ENCODE assay signal across 19 mouse cellular contexts in genomic region chr2:9873757-9874156, GRCm38 (mm10). TPM values are rescaled to one million over a fixed set of nuclear protein-coding genes. Genes with fewer than 3 reads are reported as not detected.
DNase-seq lines count a peak whose midpoint lies in the region; ATAC-seq and TF ChIP-seq lines count a peak whose summit lies in the region.
"Had no signal": no experiment of that assay in that cellular context is flagged by ENCODE, and none has a peak within 500 bp of the region (broad histone marks: within the 10 kb centered on the region; RNA-seq: fewer than 3 reads in every experiment).

No protein-coding gene starts in this region.

- peak overlapping the region; percentile 59 for H3K9ac ChIP-seq in heart, embryonic 12.5 days
- H3K9ac ChIP-seq in hindbrain, embryonic 15.5 days: no peak overlapping the region
- H3K9ac ChIP-seq in midbrain, postnatal 0 days (replicated peaks; ENCODE audit: low read length, poor library complexity, severe bottlenecking): peak overlapping the region; percentile 63
- H3K9ac ChIP-seq: liver, postnatal 0 days; neural tube, embryonic 12.5 days had no signal

- no peak for DNase-seq in heart, adult 9 months (ENCODE audit: low spot score in 2 of 2)
- DNase-seq in retina, embryonic 14.5 days (ENCODE audit: low spot score): peak; percentile 5
- DNase-seq in retina, postnatal 1 day: no peak
- no peak for DNase-seq in midbrain, postnatal 0 days (ENCODE audit: low spot score)
- no peak for DNase-seq in left cerebral cortex, postnatal 10 days (ENCODE audit: extremely low spot score in 1 of 2, low spot score in 2 of 2)
- no peak for DNase-seq in right cerebral cortex, postnatal 10 days (ENCODE audit: low spot score in 2 of 2)
- DNase-seq: B cell, adult 2 months; cerebellum, adult 8-10 months; kidney, postnatal 4 days; liver, postnatal 0 days; thymus, adult 18-20 months had no signal

- no peaks in the 10 kb centered on the region for H3K36me3 ChIP-seq in heart, embryonic 12.5 days
- no peaks in the 10 kb centered on the region for H3K36me3 ChIP-seq in hindbrain, embryonic 15.5 days
- H3K36me3 ChIP-seq in midbrain, postnatal 0 days (ENCODE audit: insufficient read depth, low read length): no peaks in the 10 kb centered on the region
- H3K36me3 ChIP-seq: neural tube, embryonic 12.5 days had no signal

- no peak overlapping the region for H3K27ac ChIP-seq in heart, embryonic 12.5 days (ENCODE audit: poor library complexity, severe bottlenecking)
- 0 out of 2 replicates have a peak overlapping the region, but pooled peaks have one; percentile 7 for H3K27ac ChIP-seq in hindbrain, embryonic 15.5 days (replicated peaks)
- peak overlapping the region; percentile 71 for H3K27ac ChIP-seq in midbrain, postnatal 0 days (ENCODE audit: low read depth, low read length)
- H3K27ac ChIP-seq: neural tube, embryonic 12.5 days had no signal

- intact Hi-C loops in left cerebral cortex, postnatal 10 days (cut with DNase I): no loop called here

- peak overlapping the region; percentile 95 for H3K4me2 ChIP-seq in heart, embryonic 12.5 days
- H3K4me2 ChIP-seq in hindbrain, embryonic 15.5 days: peak overlapping the region; percentile 39
- peak overlapping the region; percentile 71 for H3K4me2 ChIP-seq in midbrain, postnatal 0 days (ENCODE audit: low read depth, low read length, poor library complexity, severe bottlenecking)

- H3K4me3 ChIP-seq in heart, embryonic 12.5 days: no peak overlapping the region
- no peak overlapping the region; the same call in 1 of the 2 replicates for H3K4me3 ChIP-seq in hindbrain, embryonic 15.5 days
- H3K4me3 ChIP-seq in midbrain, postnatal 0 days (ENCODE audit: low read depth, low read length): peak overlapping the region; percentile 43
- H3K4me3 ChIP-seq: erythroblast, embryonic 14.5 days had no signal

- no peaks in the 10 kb centered on the region for H3K9me3 ChIP-seq in heart, embryonic 12.5 days (replicated peaks)
- H3K9me3 ChIP-seq in hindbrain, embryonic 15.5 days: no peaks in the 10 kb centered on the region
- H3K9me3 ChIP-seq in midbrain, postnatal 0 days (ENCODE audit: low read length): no peaks in the 10 kb centered on the region
- H3K9me3 ChIP-seq: neural tube, embryonic 12.5 days had no signal

- WGBS in heart, embryonic 12.5 days: 40% methylated on average over 2 of the region's 2 CpGs
- 17% methylated on average over 2 of the region's 2 CpGs for WGBS in hindbrain, embryonic 15.5 days
- WGBS in midbrain, postnatal 0 days: 29% methylated on average over 2 of the region's 2 CpGs

- H3K4me1 ChIP-seq in heart, embryonic 12.5 days (replicated peaks): peaks cover 47% of the 10 kb centered on the region
- peaks cover 12% of the 10 kb centered on the region; the same call in 1 of the 2 replicates for H3K4me1 ChIP-seq in hindbrain, embryonic 15.5 days (replicated peaks)
- H3K4me1 ChIP-seq in midbrain, postnatal 0 days (ENCODE audit: insufficient read depth, low read length): no peaks in the 10 kb centered on the region

- peaks cover 31% of the 10 kb centered on the region for H3K27me3 ChIP-seq in heart, embryonic 12.5 days (replicated peaks)
- H3K27me3 ChIP-seq in hindbrain, embryonic 15.5 days: peaks cover 64% of the 10 kb centered on the region
- H3K27me3 ChIP-seq in midbrain, postnatal 0 days (ENCODE audit: insufficient read depth, low read length): peaks cover 47% of the 10 kb centered on the region

- no peak for ATAC-seq in heart, embryonic 12.5 days (ENCODE audit: insufficient number of reproducible peaks, low FRiP score)
- no peak for ATAC-seq in hindbrain, embryonic 15.5 days (ENCODE audit: low FRiP score, low read depth)
- ATAC-seq in midbrain, postnatal 0 days (ENCODE audit: low FRiP score): no peak
- ATAC-seq: liver, postnatal 0 days had no signal

- no peak for TF ChIP-seq CTCF in midbrain, postnatal 0 days (IDR thresholded peaks at IDR 0.05)

RNA-seq across cellular contexts. Expression of gene 4930412O13Rik, which starts 7.3 kb away (rescaled TPM):
- polyA plus RNA-seq in heart, embryonic 12.5 days (2016; fragmentation: Nextera tagmentation; extraction: Ambion mirVana): 1.7 and 1.8 TPM in 2 replicates
- polyA plus RNA-seq in hindbrain, embryonic 15.5 days (2015; fragmentation: Nextera tagmentation; extraction: Ambion mirVana): 0.45 and 0.48 TPM in 2 replicates
- 0.11 and 0.66 TPM in 2 replicates for total RNA-seq in midbrain, postnatal 0 days (2014; rRNA removed)
- polyA plus RNA-seq in midbrain, postnatal 0 days (2015; fragmentation: Nextera tagmentation; extraction: Ambion mirVana): 2.0 TPM in 2 replicates
- total RNA-seq in left cerebral cortex, postnatal 10 days (2021): not detected
- total RNA-seq: heart, postnatal 25 days; left cerebral cortex, postnatal 14 days; megakaryocyte progenitor cell, adult 5-6 weeks; MEL had no signal
- polyA plus RNA-seq: erythroblast, embryonic 14.5 days; liver, postnatal 0 days had no signal

RNA-seq across cellular contexts. Expression of gene 9230102O04Rik, which starts 15.6 kb away (rescaled TPM):
- 1.0 TPM in 1 of 2 replicates, not detected in the other for polyA plus RNA-seq in heart, embryonic 12.5 days (2016; fragmentation: Nextera tagmentation; extraction: Ambion mirVana)
- polyA plus RNA-seq in hindbrain, embryonic 15.5 days (2015; fragmentation: Nextera tagmentation; extraction: Ambion mirVana): 0.69 and 1.2 TPM in 2 replicates
- 0.77 TPM in 1 of 2 replicates, not detected in the other for total RNA-seq in midbrain, postnatal 0 days (2014; rRNA removed)
- polyA plus RNA-seq in midbrain, postnatal 0 days (2015; fragmentation: Nextera tagmentation; extraction: Ambion mirVana): 2.2 and 3.6 TPM in 2 replicates
- total RNA-seq in left cerebral cortex, postnatal 10 days (2021): not detected
- total RNA-seq: heart, postnatal 25 days; left cerebral cortex, postnatal 14 days; megakaryocyte progenitor cell, adult 5-6 weeks had no signal
- polyA plus RNA-seq: erythroblast, embryonic 14.5 days; liver, postnatal 0 days had no signal

RNA-seq across cellular contexts. Expression of gene Gata3, which starts 16.1 kb away (rescaled TPM):
- 7.9 and 8.0 TPM in 2 replicates for polyA plus RNA-seq in heart, embryonic 12.5 days (2016; fragmentation: Nextera tagmentation; extraction: Ambion mirVana)
- polyA plus RNA-seq in hindbrain, embryonic 15.5 days (2015; fragmentation: Nextera tagmentation; extraction: Ambion mirVana): 28.8 and 32.3 TPM in 2 replicates
- total RNA-seq in midbrain, postnatal 0 days (2014; rRNA removed): 13.3 and 14.5 TPM in 2 replicates
- polyA plus RNA-seq in midbrain, postnatal 0 days (2015; fragmentation: Nextera tagmentation; extraction: Ambion mirVana): 88.9 and 94.6 TPM in 2 replicates
- total RNA-seq in left cerebral cortex, postnatal 10 days (2021): under 1 TPM; 0.11 to 0.49 TPM

Comparison
In these comparisons a context has a peak if more than half of its experiments do, and no peak if none do; other contexts are left out.
1. H3K4me2 ChIP-seq: peak in every context shown above with its lines; median percentile 95 in heart, embryonic 12.5 days; 71 in midbrain, postnatal 0 days; 39 in hindbrain, embryonic 15.5 days.